Mouse (Mus musculus): ENCODE results near the gene Crispld2. TPM values are rescaled to one million over a fixed set of nuclear protein-coding genes. Genes with fewer than 3 reads are reported as not detected.

The Crispld2 gene
- total and polyA plus RNA-seq, 2 experiments from 2014 or later = 2.6 to 15.5 TPM

DNA sequence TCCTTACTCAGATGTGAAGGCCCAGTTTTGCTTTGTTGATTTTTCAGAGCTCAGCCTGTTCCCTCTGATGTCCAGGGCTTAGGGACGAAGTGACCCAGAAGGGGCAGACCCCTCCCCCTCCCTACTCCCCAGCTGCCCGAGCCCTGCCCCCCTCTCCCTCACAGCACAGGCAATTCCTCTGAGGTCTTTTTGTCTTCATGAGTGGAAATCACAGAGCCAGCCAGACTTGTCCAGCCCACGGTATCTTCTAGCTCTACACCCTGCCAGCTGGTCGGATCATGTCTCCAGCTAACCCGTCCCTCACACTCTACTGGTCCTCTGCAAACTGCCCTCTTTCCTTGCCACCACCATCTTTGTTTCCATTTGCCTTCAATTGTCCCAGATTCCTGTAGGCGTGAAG is 42.2 kb downstream of the Crispld2 start:
- no peak overlapping the region for H3K4me3 ChIP-seq (ENCODE audit: low read depth, low read length)
- TF ChIP-seq CTCF (IDR thresholded peaks at IDR 0.05; ENCODE audit: low read depth) (no peak), EP300 (IDR thresholded peaks at IDR 0.05; ENCODE audit: low read depth) (no peak)
- H3K9ac ChIP-seq (replicated peaks; ENCODE audit: low read depth, low read length) = no peak overlapping the region
- H3K4me1 ChIP-seq (ENCODE audit: control insufficient read depth, insufficient read depth) = peaks cover 16% of the 10 kb centered on the region; the same call in 1 of the 2 replicates
- H3K27me3 ChIP-seq (ENCODE audit: control insufficient read depth, insufficient read depth, low read length) = peaks cover 6% of the 10 kb centered on the region; the same call in 1 of the 2 replicates
- ATAC-seq (ENCODE audit: insufficient read depth, low read depth) = no peak
- H3K4me2 ChIP-seq (ENCODE audit: low read depth, low read length) = no peak overlapping the region
- WGBS = 65% methylated on average over 6 of the region's 6 CpGs
- no peaks in the 10 kb centered on the region for H3K36me3 ChIP-seq (replicated peaks; ENCODE audit: control insufficient read depth, insufficient read depth, low read length)
- peak overlapping the region; percentile 27; the same call in 1 of the 2 replicates for H3K27ac ChIP-seq (ENCODE audit: low read depth)
- no peaks in the 10 kb centered on the region for H3K9me3 ChIP-seq (replicated peaks; ENCODE audit: control insufficient read depth, low read length)
- DNase-seq (ENCODE audit: low spot score) = no peak

DNA sequence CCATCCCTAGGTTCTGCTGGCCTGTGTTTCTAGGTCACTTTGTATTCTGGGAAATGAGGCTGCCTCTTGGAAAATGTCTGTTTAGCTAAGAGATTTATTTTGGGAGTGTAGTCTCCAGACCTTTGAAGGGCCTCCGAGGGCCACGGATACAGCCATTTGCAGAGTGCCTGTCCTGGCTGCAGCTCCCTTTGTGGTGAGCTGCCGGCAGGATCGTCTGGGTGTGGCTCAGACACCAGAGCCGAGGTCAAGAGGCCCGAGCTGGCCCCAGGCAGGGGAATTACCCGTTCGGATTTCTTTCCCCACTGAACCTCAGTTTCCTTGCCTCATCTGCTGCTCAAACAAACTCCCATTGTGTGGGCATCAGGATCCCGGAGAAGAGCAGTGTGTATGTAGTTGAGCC is 43.9 kb downstream of the Crispld2 start:
- no peak for DNase-seq (ENCODE audit: low spot score)
- H3K4me2 ChIP-seq (ENCODE audit: low read depth, low read length) = no peak overlapping the region

DNA sequence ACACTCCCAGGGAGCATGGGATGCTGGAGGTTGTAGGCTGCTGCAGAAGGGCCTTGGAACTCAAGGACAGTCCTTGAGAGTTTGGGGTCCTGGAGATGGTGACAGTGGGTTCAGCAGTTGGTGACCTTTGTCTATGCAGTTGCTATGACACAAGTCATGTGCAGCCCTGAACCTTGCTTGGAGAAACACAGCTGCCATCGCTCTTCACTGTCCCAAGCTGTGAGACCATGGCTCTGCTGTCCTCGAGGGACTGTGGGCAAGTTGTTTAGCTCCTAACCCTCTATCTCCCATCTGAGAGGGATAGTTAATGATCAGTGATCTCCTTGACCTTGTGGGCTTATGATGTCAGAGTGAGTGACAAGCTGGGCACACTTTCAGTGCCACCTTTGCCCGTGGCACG is 44.3 kb downstream of the Crispld2 start:
- no peaks in the 10 kb centered on the region for H3K9me3 ChIP-seq (replicated peaks; ENCODE audit: control insufficient read depth, low read length)
- peaks cover 24% of the 10 kb centered on the region; the same call in 1 of the 2 replicates for H3K4me1 ChIP-seq (ENCODE audit: control insufficient read depth, insufficient read depth)
- DNase-seq (ENCODE audit: low spot score) (no peak), ATAC-seq (ENCODE audit: insufficient read depth, low read depth) (no peak)
- H3K9ac ChIP-seq (replicated peaks; ENCODE audit: low read depth, low read length) = no peak overlapping the region
- H3K27ac ChIP-seq (ENCODE audit: low read depth) = no peak overlapping the region
- H3K4me3 ChIP-seq (ENCODE audit: low read depth, low read length) = no peak overlapping the region
- 73% methylated on average over 4 of the region's 4 CpGs for WGBS
- peaks cover 6% of the 10 kb centered on the region; the same call in 1 of the 2 replicates for H3K27me3 ChIP-seq (ENCODE audit: control insufficient read depth, insufficient read depth, low read length)
- TF ChIP-seq EP300 (IDR thresholded peaks at IDR 0.05; ENCODE audit: low read depth) = no peak
- no peak for TF ChIP-seq CTCF (IDR thresholded peaks at IDR 0.05; ENCODE audit: low read depth)
- H3K4me2 ChIP-seq (ENCODE audit: low read depth, low read length) = no peak overlapping the region
- no peaks in the 10 kb centered on the region for H3K36me3 ChIP-seq (replicated peaks; ENCODE audit: control insufficient read depth, insufficient read depth, low read length)

More for the DNA sequence above, 43.9 kb downstream of the Crispld2 start:
- no peak overlapping the region for H3K27ac ChIP-seq (ENCODE audit: low read depth)
- 22% methylated on average over 9 of the region's 9 CpGs for WGBS
- TF ChIP-seq CTCF (IDR thresholded peaks at IDR 0.05; ENCODE audit: low read depth) (no peak), EP300 (IDR thresholded peaks at IDR 0.05; ENCODE audit: low read depth) (no peak)
- no peaks in the 10 kb centered on the region for H3K36me3 ChIP-seq (replicated peaks; ENCODE audit: control insufficient read depth, insufficient read depth, low read length)
- H3K4me3 ChIP-seq (ENCODE audit: low read depth, low read length) = no peak overlapping the region
- no peak for ATAC-seq (ENCODE audit: insufficient read depth, low read depth)
- peaks cover 6% of the 10 kb centered on the region; the same call in 1 of the 2 replicates for H3K27me3 ChIP-seq (ENCODE audit: control insufficient read depth, insufficient read depth, low read length)
- peaks cover 23% of the 10 kb centered on the region; the same call in 1 of the 2 replicates for H3K4me1 ChIP-seq (ENCODE audit: control insufficient read depth, insufficient read depth)
- no peak overlapping the region for H3K9ac ChIP-seq (replicated peaks; ENCODE audit: low read depth, low read length)
- H3K9me3 ChIP-seq (replicated peaks; ENCODE audit: control insufficient read depth, low read length) = no peaks in the 10 kb centered on the region

DNA sequence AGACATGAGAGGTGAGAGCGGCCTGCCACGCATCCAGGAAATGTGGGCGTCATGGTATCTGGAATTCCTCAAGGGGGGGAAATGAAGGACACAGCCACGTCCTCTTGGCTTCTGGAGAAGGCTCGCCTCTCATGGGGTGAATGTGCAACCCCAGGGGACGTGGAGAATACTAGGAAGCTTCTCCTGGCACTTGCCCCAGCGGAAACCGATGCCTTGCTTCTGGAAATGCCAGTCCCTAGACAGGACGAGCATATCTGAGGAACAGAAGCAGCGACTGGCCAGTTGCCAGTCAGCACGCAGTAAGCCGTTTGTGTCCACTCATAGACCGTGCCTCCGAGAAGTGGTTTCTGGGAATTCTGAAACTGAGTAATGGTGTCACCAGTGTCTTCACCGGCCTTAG is 45.0 kb downstream of the Crispld2 start:
- peak; percentile 43; the same call in 1 of the 2 replicates for ATAC-seq (ENCODE audit: insufficient read depth, low read depth)
- peaks cover 24% of the 10 kb centered on the region; the same call in 1 of the 2 replicates for H3K4me1 ChIP-seq (ENCODE audit: control insufficient read depth, insufficient read depth)
- H3K4me2 ChIP-seq (ENCODE audit: low read depth, low read length) = no peak overlapping the region; the same call in 1 of the 2 replicates
- TF ChIP-seq CTCF (IDR thresholded peaks at IDR 0.05; ENCODE audit: low read depth) (no peak), EP300 (IDR thresholded peaks at IDR 0.05; ENCODE audit: low read depth) (no peak)
- no peaks in the 10 kb centered on the region for H3K9me3 ChIP-seq (replicated peaks; ENCODE audit: control insufficient read depth, low read length)
- H3K27me3 ChIP-seq (ENCODE audit: control insufficient read depth, insufficient read depth, low read length) = peaks cover 6% of the 10 kb centered on the region; the same call in 1 of the 2 replicates
- no peak overlapping the region for H3K27ac ChIP-seq (ENCODE audit: low read depth)
- DNase-seq (ENCODE audit: low spot score) = peak; percentile 59
- no peaks in the 10 kb centered on the region for H3K36me3 ChIP-seq (replicated peaks; ENCODE audit: control insufficient read depth, insufficient read depth, low read length)
- no peak overlapping the region for H3K9ac ChIP-seq (replicated peaks; ENCODE audit: low read depth, low read length)
- 27% methylated on average over 15 of the region's 15 CpGs for WGBS
- no peak overlapping the region for H3K4me3 ChIP-seq (ENCODE audit: low read depth, low read length)

DNA sequence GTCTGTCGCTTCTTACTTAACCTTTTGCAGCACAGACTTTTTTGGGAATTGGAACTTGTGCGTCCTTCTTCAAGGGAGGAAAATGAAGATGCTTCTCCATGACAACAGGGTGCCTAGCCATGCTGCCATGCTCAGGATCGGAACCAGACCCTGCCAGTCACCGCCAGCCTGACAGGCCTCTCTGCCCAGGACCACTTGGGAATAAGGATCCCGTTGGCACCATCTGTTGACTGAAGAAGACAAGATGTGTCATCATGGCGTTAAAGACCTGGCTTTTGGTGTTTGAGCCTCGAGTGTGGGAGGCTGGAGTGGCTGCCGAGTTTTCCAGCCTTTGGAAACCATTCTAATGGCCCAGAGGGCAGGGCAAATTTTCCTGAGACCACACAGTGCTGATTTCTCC is 45.4 kb downstream of the Crispld2 start:
- TF ChIP-seq CTCF (IDR thresholded peaks at IDR 0.05; ENCODE audit: low read depth) (no peak), EP300 (IDR thresholded peaks at IDR 0.05; ENCODE audit: low read depth) (no peak)
- Histone ChIP-seq H3K27ac (ENCODE audit: low read depth) (no peak overlapping the region), H3K9me3 (replicated peaks; ENCODE audit: control insufficient read depth, low read length) (no peaks in the 10 kb centered on the region), H3K4me1 (ENCODE audit: control insufficient read depth, insufficient read depth) (peaks cover 24% of the 10 kb centered on the region; the same call in 1 of the 2 replicates), H3K4me2 (ENCODE audit: low read depth, low read length) (no peak overlapping the region), H3K4me3 (ENCODE audit: low read depth, low read length) (no peak overlapping the region), H3K27me3 (ENCODE audit: control insufficient read depth, insufficient read depth, low read length) (peaks cover 6% of the 10 kb centered on the region; the same call in 1 of the 2 replicates), H3K36me3 (replicated peaks; ENCODE audit: control insufficient read depth, insufficient read depth, low read length) (no peaks in the 10 kb centered on the region), H3K9ac (replicated peaks; ENCODE audit: low read depth, low read length) (no peak overlapping the region)
- DNase-seq (ENCODE audit: low spot score) (no peak), ATAC-seq (ENCODE audit: insufficient read depth, low read depth) (no peak)
- 75% methylated on average over 8 of the region's 8 CpGs for WGBS

DNA sequence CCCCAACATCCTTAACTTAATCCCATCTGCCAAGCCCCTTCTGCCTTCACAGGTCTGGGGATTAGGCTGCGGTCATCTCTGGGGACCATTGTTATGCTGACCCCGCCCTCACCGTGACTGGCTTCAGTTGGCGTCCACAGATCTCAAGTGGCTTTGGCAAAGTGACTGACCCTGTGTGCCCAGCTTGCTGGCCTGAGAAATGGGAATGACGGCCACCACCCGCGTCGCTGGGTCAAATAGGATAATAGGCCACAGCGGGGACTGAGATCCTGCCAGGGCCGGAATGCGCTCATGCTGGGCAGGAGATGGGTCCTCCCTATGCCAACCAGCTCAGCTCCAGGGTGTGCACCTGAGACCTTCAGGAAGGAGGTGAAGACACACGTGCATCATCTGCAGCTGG is 46.5 kb downstream of the Crispld2 start:
- Histone ChIP-seq H3K4me3 (ENCODE audit: low read depth, low read length) (no peak overlapping the region), H3K27me3 (ENCODE audit: control insufficient read depth, insufficient read depth, low read length) (peaks cover 6% of the 10 kb centered on the region), H3K9me3 (replicated peaks; ENCODE audit: control insufficient read depth, low read length) (no peaks in the 10 kb centered on the region), H3K4me1 (ENCODE audit: control insufficient read depth, insufficient read depth) (peaks cover 24% of the 10 kb centered on the region; the same call in 1 of the 2 replicates), H3K27ac (ENCODE audit: low read depth) (no peak overlapping the region), H3K4me2 (ENCODE audit: low read depth, low read length) (no peak overlapping the region), H3K36me3 (replicated peaks; ENCODE audit: control insufficient read depth, insufficient read depth, low read length) (no peaks in the 10 kb centered on the region), H3K9ac (replicated peaks; ENCODE audit: low read depth, low read length) (no peak overlapping the region)
- DNase-seq (ENCODE audit: low spot score) = no peak
- TF ChIP-seq CTCF (IDR thresholded peaks at IDR 0.05; ENCODE audit: low read depth) = no peak
- TF ChIP-seq EP300 (IDR thresholded peaks at IDR 0.05; ENCODE audit: low read depth) = no peak
- ATAC-seq (ENCODE audit: insufficient read depth, low read depth) = no peak
- 88% methylated on average over 12 of the region's 12 CpGs for WGBS

All from heart, postnatal 0 days (tissue).